In genomic region chr2:67591831-67592629, GRCm38 (mm10) we compare ENCODE assay signal across 11 mouse cellular contexts. TPM values are rescaled to one million over a fixed set of nuclear protein-coding genes. Genes with fewer than 3 reads are reported as not detected.
DNase-seq lines count a peak whose midpoint lies in the region; ATAC-seq and TF ChIP-seq lines count a peak whose summit lies in the region.
"Had no signal": no experiment of that assay in that cellular context is flagged by ENCODE, and none has a peak within 500 bp of the region (broad histone marks: within the 10 kb centered on the region; RNA-seq: fewer than 3 reads in every experiment).

No protein-coding gene starts in this region.

- DNase-seq in cerebellum, adult 9-10 months: peak; percentile 21
- no peak for DNase-seq in cerebellum, adult 9-11 months
- DNase-seq in lung, embryonic 14.5 days: peak; percentile 59
- DNase-seq in lung, adult 2 months: no peak
- peak; percentile 69 to 71 for DNase-seq in heart, postnatal 10 days
- peak; percentile 16 for DNase-seq in skeletal muscle tissue, adult 2 months (ENCODE audit: low read depth, low spot score)
- DNase-seq in frontal cortex, postnatal 25 days (ENCODE audit: low spot score in 2 of 2): no peak
- DNase-seq in frontal cortex, postnatal 14 days (ENCODE audit: low spot score in 2 of 2): no peak
- DNase-seq: thymus, postnatal 25 days had no signal

- no peaks in the 10 kb centered on the region for H3K4me1 ChIP-seq in lung, embryonic 14.5 days (ENCODE audit: insufficient read depth)
- H3K4me1 ChIP-seq in lung, adult 2 months (ENCODE audit: control insufficient read depth, insufficient read depth, low read length): no peaks in the 10 kb centered on the region

- WGBS in lung, embryonic 14.5 days: 72% methylated on average over 7 of the region's 7 CpGs
- WGBS in lung, adult 2 months: 56% methylated on average over 7 of the region's 7 CpGs

- H3K27ac ChIP-seq in lung, embryonic 14.5 days (ENCODE audit: low read depth): no peak overlapping the region
- H3K27ac ChIP-seq: lung, embryonic 15.5 days had no signal

- TF ChIP-seq CTCF in lung, embryonic 14.5 days (IDR thresholded peaks at IDR 0.05; ENCODE audit: low read depth): no peak
- no peak for TF ChIP-seq CTCF in lung, adult 2 months (IDR thresholded peaks at IDR 0.05; ENCODE audit: insufficient read depth, low read length)

- no peaks in the 10 kb centered on the region for H3K9me3 ChIP-seq in lung, embryonic 14.5 days (ENCODE audit: low read depth, low read length)
- H3K9me3 ChIP-seq: lung, embryonic 15.5 days had no signal

- no peaks in the 10 kb centered on the region for H3K36me3 ChIP-seq in lung, embryonic 14.5 days (ENCODE audit: insufficient read depth)
- H3K36me3 ChIP-seq: lung, embryonic 15.5 days had no signal

- H3K4me2 ChIP-seq in lung, embryonic 14.5 days: no peak overlapping the region
- H3K4me2 ChIP-seq: lung, embryonic 15.5 days had no signal

- intact Hi-C loops in heart, postnatal 10 days (cut with DNase I): no loop called here

- no peak for ATAC-seq in lung, embryonic 14.5 days (ENCODE audit: insufficient read depth)

- no peaks in the 10 kb centered on the region for H3K27me3 ChIP-seq in lung, embryonic 14.5 days (ENCODE audit: insufficient read depth, low read length)
- H3K27me3 ChIP-seq: lung, embryonic 15.5 days had no signal

- TF ChIP-seq POLR2A in lung, adult 2 months (IDR thresholded peaks at IDR 0.05; ENCODE audit: borderline replicate concordance, extremely low read depth, low read depth, low read length): no peak

- H3K4me3 ChIP-seq in lung, embryonic 14.5 days (ENCODE audit: low read depth, low read length): no peak overlapping the region
- H3K4me3 ChIP-seq in lung, adult 2 months (replicated peaks; ENCODE audit: extremely low read depth, low read depth, low read length): no peak overlapping the region
- H3K4me3 ChIP-seq: lung, embryonic 15.5 days had no signal

- no peak overlapping the region for H3K9ac ChIP-seq in lung, embryonic 14.5 days
- H3K9ac ChIP-seq: lung, embryonic 15.5 days had no signal

RNA-seq across cellular contexts. Expression of gene B3galt1, which starts 26.4 kb away (rescaled TPM):
- 2.9 and 3.4 TPM in 2 replicates for polyA plus RNA-seq in lung, embryonic 14.5 days (2014; fragmentation: Nextera tagmentation; extraction: Ambion mirVana)
- 0.28 and 0.36 TPM in 2 replicates for polyA plus RNA-seq in lung, adult 2 months (2012; rRNA removed)
- 1 to 10 TPM; 4.4 to 5.2 TPM for total RNA-seq in heart, postnatal 10 days (2021)
- total RNA-seq: monocyte, adult 5-6 weeks had no signal

Comparison
In these comparisons a context has a peak if more than half of its experiments do, and no peak if none do; other contexts are left out.
1. DNase-seq: peak in cerebellum, adult 9-10 months (single experiment), lung, embryonic 14.5 days (single experiment), heart, postnatal 10 days (2 of 2) and skeletal muscle tissue, adult 2 months (single experiment); none in cerebellum, adult 9-11 months (single experiment), lung, adult 2 months (single experiment), frontal cortex, postnatal 25 days (0 of 2) and frontal cortex, postnatal 14 days (0 of 2).